Mouse (Mus musculus) CD4-positive, CD25-positive, alpha-beta regulatory T cell, adult 4 months (primary cell): ENCODE results near the gene Wdr95. TPM values are rescaled to one million over a fixed set of nuclear protein-coding genes. Genes with fewer than 3 reads are reported as not detected.

Experiments
- polyA plus RNA-seq, 2 experiments: library from polyadenylated mRNA; unstranded; fragments of 100-300 nt; shearing (Covaris generic); gene quantifications; one replicate each; pipeline ENCODE4 v1.2.1; 2017

Wdr95 gene
- polyA plus RNA-seq, 2 experiments from 2014 or later = not detected

Other genes starting within 250 kb of the Wdr95 start
- 1 to 10 TPM; 2.4 to 2.7 TPM for gene Medag, start 116.9 kb upstream of the Wdr95 start, polyA plus RNA-seq
- not detected for gene Tex26, start 89.0 kb upstream of the Wdr95 start, polyA plus RNA-seq
- 10 to 100 TPM; 20.7 to 35.2 TPM for gene Hsph1, start 107.7 kb downstream of the Wdr95 start, polyA plus RNA-seq
- 1 to 10 TPM; 2.7 to 3.3 TPM for gene B3glct, start 149.6 kb downstream of the Wdr95 start, polyA plus RNA-seq